8 mouse cellular contexts compared by ENCODE assay signal in the genomic region with DNA sequence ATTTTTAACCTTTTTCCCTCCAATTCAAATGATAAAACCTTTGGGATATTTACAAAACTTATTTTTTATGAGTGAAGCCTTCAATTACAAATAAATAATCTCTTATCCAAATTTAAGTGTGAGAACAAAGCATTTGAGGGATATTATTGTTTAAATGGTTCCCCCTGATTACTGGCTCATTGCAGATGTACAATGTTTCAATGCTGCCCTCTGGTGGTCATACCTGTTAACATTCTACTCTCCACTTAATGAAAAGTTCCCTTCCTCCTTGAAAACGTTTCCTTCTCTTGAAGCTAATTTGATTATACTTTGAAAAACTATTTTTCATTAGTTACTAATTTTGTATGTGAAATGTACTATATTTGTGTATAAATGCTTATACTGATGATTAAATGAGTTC.
A peak's percentile ranks its signal among the peaks of the same experiment; 100 is the strongest.
DNase-seq lines count a peak whose midpoint lies in the region; ATAC-seq and TF ChIP-seq lines count a peak whose summit lies in the region.
"Had no signal": no experiment of that assay in that cellular context is flagged by ENCODE, and none has a peak within 500 bp of the region (broad histone marks: within the 10 kb centered on the region; RNA-seq: fewer than 3 reads in every experiment).

No protein-coding gene starts in this region.

- H3K9me3 ChIP-seq in forebrain, embryonic 13.5 days (replicated peaks): no peaks in the 10 kb centered on the region
- no peaks in the 10 kb centered on the region for H3K9me3 ChIP-seq in midbrain, postnatal 0 days (ENCODE audit: low read length)
- H3K9me3 ChIP-seq: embryonic facial prominence, embryonic 12.5 days had no signal

- H3K9ac ChIP-seq in forebrain, embryonic 13.5 days: no peak overlapping the region
- no peak overlapping the region for H3K9ac ChIP-seq in midbrain, postnatal 0 days (replicated peaks; ENCODE audit: low read length, poor library complexity, severe bottlenecking)
- H3K9ac ChIP-seq: embryonic facial prominence, embryonic 12.5 days had no signal

- H3K79me3 ChIP-seq in C2C12 (ENCODE audit: low read depth): no peaks in the 10 kb centered on the region

- no peaks in the 10 kb centered on the region for H3K36me3 ChIP-seq in C2C12 (ENCODE audit: control insufficient read depth, insufficient read depth)
- H3K36me3 ChIP-seq in forebrain, embryonic 13.5 days (ENCODE audit: poor library complexity, severe bottlenecking): no peaks in the 10 kb centered on the region
- no peaks in the 10 kb centered on the region for H3K36me3 ChIP-seq in midbrain, postnatal 0 days (ENCODE audit: insufficient read depth, low read length)
- H3K36me3 ChIP-seq: embryonic facial prominence, embryonic 12.5 days had no signal

- no peak overlapping the region for H3K4me2 ChIP-seq in forebrain, embryonic 13.5 days
- H3K4me2 ChIP-seq in midbrain, postnatal 0 days (ENCODE audit: low read depth, low read length, poor library complexity, severe bottlenecking): no peak overlapping the region
- H3K4me2 ChIP-seq: embryonic facial prominence, embryonic 12.5 days had no signal

- peak; percentile 66; the same call in 1 of the 2 replicates for ATAC-seq in forebrain, embryonic 13.5 days
- ATAC-seq in midbrain, postnatal 0 days (ENCODE audit: low FRiP score): no peak

- TF ChIP-seq CTCF in C2C12 (IDR thresholded peaks at IDR 0.05; ENCODE audit: control insufficient read depth, insufficient read depth, insufficient read length): peak; percentile 28
- TF ChIP-seq CTCF in midbrain, postnatal 0 days (IDR thresholded peaks at IDR 0.05): peak; percentile 85

- H3K27me3 ChIP-seq in C2C12 (ENCODE audit: control insufficient read depth, insufficient read depth, insufficient read length): no peaks in the 10 kb centered on the region
- no peaks in the 10 kb centered on the region for H3K27me3 ChIP-seq in forebrain, embryonic 13.5 days
- H3K27me3 ChIP-seq in midbrain, postnatal 0 days (ENCODE audit: insufficient read depth, low read length): no peaks in the 10 kb centered on the region
- H3K27me3 ChIP-seq: embryonic facial prominence, embryonic 12.5 days had no signal

- H3ac ChIP-seq in C2C12 (ENCODE audit: control insufficient read depth, insufficient read length, low read depth): no peak overlapping the region

- WGBS in forebrain, embryonic 13.5 days: 9% methylated on average over 1 of the region's 1 CpGs
- 5% methylated on average over 1 of the region's 1 CpGs for WGBS in midbrain, postnatal 0 days

- H3K27ac ChIP-seq in forebrain, embryonic 13.5 days: no peak overlapping the region
- no peak overlapping the region for H3K27ac ChIP-seq in midbrain, postnatal 0 days (ENCODE audit: low read depth, low read length)
- H3K27ac ChIP-seq: embryonic facial prominence, embryonic 12.5 days had no signal

- no peaks in the 10 kb centered on the region for H3K4me1 ChIP-seq in forebrain, embryonic 13.5 days
- no peaks in the 10 kb centered on the region for H3K4me1 ChIP-seq in midbrain, postnatal 0 days (ENCODE audit: insufficient read depth, low read length)
- H3K4me1 ChIP-seq: embryonic facial prominence, embryonic 12.5 days had no signal

- no peak overlapping the region for H3K4me3 ChIP-seq in C2C12 (ENCODE audit: insufficient read depth, poor library complexity, severe bottlenecking)
- H3K4me3 ChIP-seq in forebrain, embryonic 13.5 days: no peak overlapping the region
- H3K4me3 ChIP-seq in midbrain, postnatal 0 days (ENCODE audit: low read depth, low read length): no peak overlapping the region
- H3K4me3 ChIP-seq: embryonic facial prominence, embryonic 12.5 days had no signal

- H3K79me2 ChIP-seq in C2C12 (ENCODE audit: control insufficient read depth, insufficient read depth): no peaks in the 10 kb centered on the region

- DNase-seq in kidney, postnatal 36 days: peak; percentile 10 to 48
- no peak for DNase-seq in kidney, adult 18-20 months
- DNase-seq in MEL-GATA-1-ER (ENCODE audit: extremely low read depth, low read depth): peak; percentile 33
- DNase-seq in midbrain, postnatal 0 days (ENCODE audit: low spot score): peak; percentile 79
- no peak for DNase-seq in urinary bladder, adult 2 months (ENCODE audit: low spot score)

TF ChIP-seq in C2C12, 6 proteins besides CTCF, POLR2A, EP300 and RAD21:
- no peak for TF ChIP-seq FOSL1 (IDR thresholded peaks at IDR 0.05; ENCODE audit: insufficient read depth, low read length, poor library complexity, severe bottlenecking)
- no peak for TF ChIP-seq CEBPB (IDR thresholded peaks at IDR 0.05; ENCODE audit: low read depth)
- no peak for TF ChIP-seq USF1 (IDR thresholded peaks at IDR 0.05; ENCODE audit: low read depth)
- no peak for TF ChIP-seq MYOD1 (IDR thresholded peaks at IDR 0.05; ENCODE audit: control insufficient read depth, insufficient read length, low read depth)
TF ChIP-seq in C2C12: peak in this region for 0.

Comparison
In these comparisons a context has a peak if more than half of its experiments do, and no peak if none do; other contexts are left out.
1. DNase-seq: peak in kidney, postnatal 36 days (2 of 2), MEL-GATA-1-ER (single experiment) and midbrain, postnatal 0 days (single experiment); none in kidney, adult 18-20 months (single experiment) and urinary bladder, adult 2 months (single experiment).